ENCODE assay signal across 16 mouse cellular contexts in genomic region chr14:49210215-49210614, GRCm38 (mm10). TPM values are rescaled to one million over a fixed set of nuclear protein-coding genes. Genes with fewer than 3 reads are reported as not detected.
"Had no signal": no experiment of that assay in that cellular context is flagged by ENCODE, and none has a peak within 500 bp of the region (broad histone marks: within the 10 kb centered on the region; RNA-seq: fewer than 3 reads in every experiment).

No protein-coding gene starts in this region.

RNA-seq across cellular contexts. Expression of gene ccdc198, which starts 35.1 kb away (rescaled TPM):
- total RNA-seq: left cerebral cortex, postnatal 10 days; left cerebral cortex, postnatal 14 days; left cerebral cortex, postnatal 25 days; left cerebral cortex, postnatal 36 days; left cerebral cortex, postnatal 4 days; megakaryocyte progenitor cell, adult 5-6 weeks; megakaryocyte, adult 5-6 weeks; megakaryocyte-erythroid progenitor cell, adult 5-6 weeks; midbrain, postnatal 0 days; monocyte, adult 5-6 weeks had no signal
- polyA plus RNA-seq: limb, embryonic 14.5 days; limb, embryonic 15.5 days; liver, adult 2 months; lung, adult 2 months; macrophage; midbrain, postnatal 0 days; myocyte had no signal
